Mouse (Mus musculus) thymus, adult 2 months (tissue): Measurements from ENCODE around the gene Fhit. TPM values are rescaled to one million over a fixed set of nuclear protein-coding genes. Genes with fewer than 3 reads are reported as not detected.

Source experiments
- DNase-seq: peaks from one replicate; pipeline ENCODE4 v3.0.0; 2021
- H3K27ac ChIP-seq: fragments of 200-500 bp; 2 replicates; pipeline ENCODE4 v1.5.1; 2012; ENCODE audit warnings: low read length, control low read depth; ENCODE audit not compliant: control insufficient read depth, insufficient read depth
- H3K27me3 ChIP-seq: fragments of 200-500 bp; 2 replicates; pipeline ENCODE4 v1.6.1; 2012; ENCODE audit warnings: mild to moderate bottlenecking, low read length, moderate library complexity, mixed read lengths; ENCODE audit not compliant: control insufficient read depth, insufficient read depth
- H3K36me3 ChIP-seq: fragments of 200-500 bp; 2 replicates; pipeline ENCODE4 v1.6.1; 2012; ENCODE audit warnings: mild to moderate bottlenecking, low read length, moderate library complexity; ENCODE audit not compliant: control insufficient read depth, insufficient read depth
- H3K4me1 ChIP-seq: fragments of 200-500 bp; replicated peaks from 2 replicates; pipeline ENCODE4 v1.6.1; 2012; ENCODE audit warnings: low read length; ENCODE audit not compliant: control insufficient read depth, insufficient read depth
- H3K4me3 ChIP-seq: fragments of 200-500 bp; 2 replicates; pipeline ENCODE4 v1.5.1; 2012; ENCODE audit warnings: mild to moderate bottlenecking, low read length, control low read depth, moderate library complexity; ENCODE audit not compliant: control insufficient read depth, insufficient read depth
- CTCF ChIP-seq: fragments of 200-500 bp; IDR thresholded peaks from 2 replicates; pipeline ENCODE4 v1.5.1; 2012; ENCODE audit warnings: mild to moderate bottlenecking, control low read depth, low read length, moderate library complexity, borderline replicate concordance; ENCODE audit not compliant: control insufficient read depth, poor library complexity, insufficient read depth; ENCODE audit errors: extremely low read depth
- POLR2A ChIP-seq: fragments of 200-500 bp; IDR thresholded peaks from 2 replicates; pipeline ENCODE4 v1.6.1; 2012; ENCODE audit warnings: mild to moderate bottlenecking, low read length, control low read depth, moderate library complexity; ENCODE audit not compliant: control insufficient read depth, poor library complexity, insufficient read depth; ENCODE audit errors: extremely low read depth
- WGBS: fragments of 180-500 bp; shearing (Covaris S2); methylation state at CpG from one replicate; pipeline ENCODE4 v1.1.7; 2018; 5-methylcytosine and 5-hydroxymethylcytosine counted together
- polyA plus RNA-seq: library from polyadenylated mRNA; depleted of rRNA; stranded (reverse); fragments of >200 nt; gene quantifications from 2 replicates; pipeline ENCODE4 v1.2.3, GENCODE M21; 2012

The Fhit gene
- polyA plus RNA-seq, 1 experiment, result 5.4 TPM

DNA sequence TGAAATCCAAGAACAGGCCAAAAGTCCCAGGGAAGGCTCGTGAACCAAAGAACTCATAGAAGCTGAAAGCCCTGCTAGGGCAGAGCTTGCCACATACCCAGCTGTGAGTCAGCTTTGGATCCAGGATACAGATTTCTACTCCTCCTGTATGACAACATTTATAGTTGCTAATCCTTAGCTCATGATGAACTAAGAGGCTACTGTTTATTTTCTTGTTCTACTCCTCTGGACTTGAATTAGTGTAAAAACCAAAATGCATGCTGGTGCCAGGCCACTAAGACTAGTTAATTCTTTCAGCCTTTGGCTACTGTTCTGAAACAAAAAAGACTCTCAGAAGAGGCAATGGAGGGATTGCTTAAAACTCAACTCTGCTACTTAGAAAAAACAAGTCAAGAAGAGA, 309.9 kb downstream of the Fhit start:
- TF ChIP-seq CTCF (no peak), POLR2A (no peak)

GRCm38 (mm10) chr14:10836001-10836400, 325.8 kb downstream of the Fhit start:
- no peak overlapping the region for H3K4me3 ChIP-seq
- H3K27me3 ChIP-seq, result no peaks in the 10 kb centered on the region
- TF ChIP-seq POLR2A (no peak), CTCF (no peak)
- no peaks in the 10 kb centered on the region for H3K36me3 ChIP-seq
- no peaks in the 10 kb centered on the region for H3K4me1 ChIP-seq
- 93% methylated on average over 1 of the region's 1 CpGs for WGBS
- no peak for DNase-seq
- no peak overlapping the region for H3K27ac ChIP-seq

More for the DNA sequence above, 309.9 kb downstream of the Fhit start:
- Histone ChIP-seq H3K4me1 (no peaks in the 10 kb centered on the region), H3K4me3 (no peak overlapping the region), H3K36me3 (no peaks in the 10 kb centered on the region), H3K27me3 (no peaks in the 10 kb centered on the region), H3K27ac (no peak overlapping the region)
- no peak for DNase-seq
- 93% methylated on average over 1 of the region's 1 CpGs for WGBS

GRCm38 (mm10) chr14:10824819-10825218, 337.0 kb downstream of the Fhit start:
- no peak for TF ChIP-seq POLR2A
- no peak for TF ChIP-seq CTCF
- H3K4me3 ChIP-seq, result no peak overlapping the region
- no peaks in the 10 kb centered on the region for H3K4me1 ChIP-seq
- no peaks in the 10 kb centered on the region for H3K27me3 ChIP-seq
- no peak for DNase-seq
- no peak overlapping the region for H3K27ac ChIP-seq
- 90% methylated on average over 4 of the region's 4 CpGs for WGBS
- no peaks in the 10 kb centered on the region for H3K36me3 ChIP-seq

GRCm38 (mm10) chr14:10813551-10813950, 348.3 kb downstream of the Fhit start:
- WGBS, result 49% methylated on average over 2 of the region's 2 CpGs
- Histone ChIP-seq H3K27me3 (no peaks in the 10 kb centered on the region), H3K36me3 (no peaks in the 10 kb centered on the region), H3K4me3 (no peak overlapping the region), H3K27ac (no peak overlapping the region), H3K4me1 (no peaks in the 10 kb centered on the region)
- DNase-seq, result no peak
- TF ChIP-seq CTCF (no peak), POLR2A (no peak)

DNA sequence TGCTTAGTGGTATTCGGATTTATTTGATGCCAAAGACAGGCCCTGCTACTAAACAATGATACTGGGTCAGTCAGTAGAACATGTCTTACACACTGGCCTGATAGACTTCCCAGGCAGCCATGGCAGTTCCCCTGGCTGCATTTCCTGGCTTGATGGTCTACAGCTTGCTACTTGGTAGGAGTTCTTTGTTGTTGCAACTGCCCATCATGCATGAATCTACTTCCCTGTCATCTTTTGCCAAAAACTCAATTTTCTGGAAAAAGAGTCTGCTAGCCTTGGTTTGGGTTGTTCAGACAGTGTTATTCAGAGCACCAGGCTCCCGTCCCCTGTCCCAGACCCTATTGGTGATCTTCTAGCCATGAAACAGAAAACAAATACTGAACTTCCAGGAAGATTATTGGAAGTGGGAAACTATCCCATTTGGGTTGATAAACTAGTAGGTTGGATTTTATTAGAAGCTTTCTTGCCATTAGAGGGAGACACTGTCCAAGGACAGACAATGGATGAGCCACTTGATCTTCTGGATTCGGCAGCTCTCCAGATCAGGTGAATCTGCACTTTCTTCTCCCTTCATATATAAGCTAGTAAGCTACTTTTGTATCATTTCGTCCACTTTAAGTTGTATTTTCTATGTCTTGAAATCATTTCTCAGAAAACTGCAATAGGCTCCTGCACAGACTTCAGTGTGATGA, 363.2 kb downstream of the Fhit start:
- Histone ChIP-seq H3K27ac (no peak overlapping the region), H3K36me3 (no peaks in the 10 kb centered on the region), H3K4me3 (no peak overlapping the region), H3K4me1 (no peaks in the 10 kb centered on the region), H3K27me3 (no peaks in the 10 kb centered on the region)
- DNase-seq, result no peak
- TF ChIP-seq CTCF, result no peak
- no peak for TF ChIP-seq POLR2A
- 92% methylated on average over 4 of the region's 4 CpGs for WGBS

GRCm38 (mm10) chr14:10797595-10797994, 364.2 kb downstream of the Fhit start:
- DNase-seq, result no peak
- Histone ChIP-seq H3K4me1 (no peaks in the 10 kb centered on the region), H3K4me3 (no peak overlapping the region), H3K27me3 (no peaks in the 10 kb centered on the region), H3K27ac (no peak overlapping the region), H3K36me3 (no peaks in the 10 kb centered on the region)
- WGBS, result 95% methylated on average over 1 of the region's 1 CpGs
- TF ChIP-seq CTCF, result no peak
- TF ChIP-seq POLR2A, result no peak
